Mouse (Mus musculus) testis, adult 2 months (tissue): ENCODE data around the gene Dnajc3. TPM values are rescaled to one million over a fixed set of nuclear protein-coding genes. Genes with fewer than 3 reads are reported as not detected.
"Not testable (repeated sequence)": the region's sequence is repeated elsewhere in the genome, so short reads cannot be mapped to it uniquely, and the experiment has no call there.

Experiments
- H3K27ac ChIP-seq: fragments of 200-500 bp; 2 replicates; pipeline ENCODE4 v1.5.1; 2012; ENCODE audit warnings: low read depth, low read length; ENCODE audit not compliant: control insufficient read depth, insufficient read depth
- H3K27me3 ChIP-seq: fragments of 200-500 bp; 2 replicates; pipeline ENCODE4 v1.6.1; 2012; ENCODE audit warnings: mild to moderate bottlenecking, low read length, moderate library complexity; ENCODE audit not compliant: control insufficient read depth, insufficient read depth
- H3K36me3 ChIP-seq: fragments of 200-500 bp; 2 replicates; pipeline ENCODE4 v1.6.1; 2012; ENCODE audit warnings: mild to moderate bottlenecking, low read length; ENCODE audit not compliant: control insufficient read depth, insufficient read depth
- H3K4me1 ChIP-seq: fragments of 200-500 bp; 2 replicates; pipeline ENCODE4 v1.6.1; 2012; ENCODE audit warnings: low read length; ENCODE audit not compliant: control insufficient read depth, insufficient read depth
- H3K4me3 ChIP-seq: fragments of 200-500 bp; 2 replicates; pipeline ENCODE4 v1.5.1; 2012; ENCODE audit warnings: low read depth, mild to moderate bottlenecking, low read length, moderate library complexity, mixed read lengths; ENCODE audit not compliant: control insufficient read depth
- CTCF ChIP-seq: fragments of 200-500 bp; IDR thresholded peaks from 2 replicates; pipeline ENCODE4 v1.5.1; 2012; ENCODE audit warnings: low read depth, mild to moderate bottlenecking, inconsistent platforms, low read length, moderate library complexity; ENCODE audit not compliant: control insufficient read depth, insufficient read depth, insufficient replicate concordance
- POLR2A ChIP-seq: fragments of 200-500 bp; IDR thresholded peaks from 2 replicates; pipeline ENCODE4 v1.6.1; 2012; ENCODE audit warnings: low read depth, mild to moderate bottlenecking, inconsistent platforms, low read length, moderate library complexity; ENCODE audit not compliant: control insufficient read depth
- polyA plus RNA-seq: library from polyadenylated mRNA; depleted of rRNA; stranded (reverse); fragments of >200 nt; gene quantifications from 2 replicates; pipeline ENCODE4 v1.2.3, GENCODE M21; 2012

Dnajc3 gene
- polyA plus RNA-seq, 1 experiment = 14.9 TPM

DNA sequence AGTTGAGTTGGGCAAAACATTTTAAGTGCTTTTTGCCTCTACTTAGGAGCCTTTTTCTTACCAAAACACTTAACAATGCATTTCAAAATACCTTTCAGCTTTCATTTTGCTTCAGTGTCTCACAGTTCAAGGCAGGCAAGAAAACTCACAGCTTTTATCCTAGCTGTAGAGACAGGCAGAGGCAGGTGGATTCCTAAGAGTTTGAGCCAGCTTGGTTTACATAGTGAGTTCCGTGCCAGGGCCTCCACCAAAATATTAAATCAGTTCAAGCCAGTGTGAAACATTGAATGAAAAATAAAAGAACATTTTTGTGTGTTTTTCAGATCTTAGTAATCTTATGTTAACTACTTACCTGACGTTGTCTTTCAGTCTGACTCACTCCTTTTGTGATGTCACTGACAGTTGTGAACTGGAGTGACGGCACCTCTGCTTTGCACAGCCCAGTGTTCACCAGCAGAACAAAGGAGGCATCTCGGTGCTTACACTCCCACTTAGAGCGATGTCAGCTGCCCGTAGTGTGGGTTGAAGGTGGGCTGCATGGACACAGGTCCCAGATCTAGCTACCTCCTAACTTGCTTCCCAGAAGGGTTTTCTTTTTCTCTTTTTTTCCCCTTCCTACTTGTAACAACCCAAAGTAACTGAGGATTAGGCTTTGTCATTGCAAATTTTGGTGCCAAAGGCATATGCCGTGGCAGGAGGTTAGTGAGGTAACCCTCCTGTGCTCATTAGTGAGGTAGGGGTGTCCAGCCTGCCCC, 42.0 kb downstream of the Dnajc3 start:
- TF ChIP-seq POLR2A (no peak), CTCF (no peak)
- no peak overlapping the region for H3K27ac ChIP-seq
- H3K36me3 ChIP-seq = peaks cover 4% of the 10 kb centered on the region
- H3K4me3 ChIP-seq = no peak overlapping the region
- H3K4me1 ChIP-seq = no peaks in the 10 kb centered on the region
- H3K27me3 ChIP-seq = no peaks in the 10 kb centered on the region

DNA sequence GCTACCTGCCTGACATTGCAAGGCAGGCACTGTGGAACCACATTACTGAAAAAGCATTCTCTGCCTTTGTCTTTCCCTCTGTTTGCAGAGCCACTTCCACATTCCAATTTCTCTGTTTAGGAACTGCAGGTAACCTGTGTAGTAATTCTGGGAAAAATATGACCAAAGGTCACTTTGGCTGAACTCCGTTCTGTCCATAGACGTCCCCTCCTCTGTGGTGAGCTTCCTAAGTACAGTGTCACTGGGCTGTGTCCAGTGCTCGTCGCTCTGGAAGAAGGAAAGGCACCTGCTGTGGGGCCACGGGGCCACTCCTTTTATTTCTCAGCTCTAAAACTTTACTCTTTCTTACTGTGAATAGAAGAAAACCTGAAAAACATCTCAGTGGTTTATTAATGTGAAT, 42.6 kb downstream of the Dnajc3 start:
- Histone ChIP-seq H3K36me3 (peaks cover 4% of the 10 kb centered on the region), H3K27me3 (no peaks in the 10 kb centered on the region), H3K4me1 (no peaks in the 10 kb centered on the region), H3K4me3 (no peak overlapping the region), H3K27ac (no peak overlapping the region)
- TF ChIP-seq CTCF (no peak), POLR2A (no peak)

- H3K27me3 ChIP-seq = no peaks in the 10 kb centered on the region
- TF ChIP-seq CTCF (no peak), POLR2A (no peak)
- H3K27ac ChIP-seq = no peak overlapping the region
- no peaks in the 10 kb centered on the region for H3K4me1 ChIP-seq
- H3K36me3 ChIP-seq = peaks cover 4% of the 10 kb centered on the region
- H3K4me3 ChIP-seq = no peak overlapping the region
Measured at GRCm38 (mm10) chr14:118980890-118981289, 43.1 kb downstream of the Dnajc3 start.

GRCm38 (mm10) chr14:118981711-118982428, 44.1 kb downstream of the Dnajc3 start:
- H3K36me3 ChIP-seq, H3K4me1 ChIP-seq, H3K27ac ChIP-seq, H3K4me3 ChIP-seq, H3K27me3 ChIP-seq: not testable (repeated sequence)

DNA sequence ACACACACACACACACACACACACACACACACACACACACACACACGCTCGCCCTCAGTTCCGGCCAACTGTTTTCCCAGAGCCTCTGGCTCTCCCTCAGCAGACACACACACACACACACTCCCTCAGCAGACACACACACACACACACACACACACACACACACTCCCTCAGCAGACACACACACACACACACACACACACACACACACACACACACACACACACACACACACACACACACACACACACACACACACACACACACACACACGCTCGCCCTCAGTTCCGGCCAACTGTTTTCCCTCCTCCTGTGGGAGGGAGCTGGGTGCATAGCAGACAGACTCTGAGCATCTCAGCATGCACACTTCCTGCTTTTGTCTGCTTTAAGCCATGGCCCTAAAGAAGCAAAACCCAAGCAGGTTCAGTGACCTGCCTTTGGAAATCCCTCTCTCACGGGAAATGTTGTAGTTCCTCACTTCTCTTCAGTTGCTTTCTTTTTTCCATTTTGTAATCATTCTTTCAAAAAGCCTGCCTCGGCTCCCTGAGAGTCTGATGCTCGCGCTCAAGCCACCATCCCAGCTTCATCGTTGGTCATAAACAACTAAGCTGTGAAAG, 44.8 kb downstream of the Dnajc3 start:
- not testable (repeated sequence) for H3K27ac ChIP-seq, H3K4me1 ChIP-seq, H3K4me3 ChIP-seq, H3K36me3 ChIP-seq, H3K27me3 ChIP-seq

- no peak overlapping the region for H3K27ac ChIP-seq
- TF ChIP-seq CTCF = no peak
- no peak for TF ChIP-seq POLR2A
- no peaks in the 10 kb centered on the region; the same call in 1 of the 2 replicates for H3K36me3 ChIP-seq
- H3K4me1 ChIP-seq = no peaks in the 10 kb centered on the region
- H3K4me3 ChIP-seq = no peak overlapping the region
- H3K27me3 ChIP-seq = no peaks in the 10 kb centered on the region
Measured at GRCm38 (mm10) chr14:118983396-118983795, 45.6 kb downstream of the Dnajc3 start.

DNA sequence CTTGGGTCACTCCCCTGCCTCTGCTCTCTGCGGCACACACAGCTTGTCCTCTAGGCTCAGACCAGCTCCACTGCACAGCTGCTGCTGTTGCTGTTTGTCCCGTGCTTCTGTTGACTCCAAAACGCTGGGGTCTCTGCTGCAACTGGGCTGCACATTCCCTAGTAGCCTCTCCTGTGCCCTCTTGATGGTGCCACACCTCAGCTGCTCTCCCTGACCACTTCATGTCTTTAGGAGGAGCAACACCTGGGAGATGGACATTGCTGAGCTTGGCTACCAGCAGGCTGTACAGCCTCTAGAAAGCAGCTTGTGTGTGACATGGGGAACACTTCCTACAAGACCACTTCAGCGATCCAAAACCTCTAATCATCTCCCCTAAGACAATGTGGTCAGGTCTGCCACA, 46.4 kb downstream of the Dnajc3 start:
- Histone ChIP-seq H3K4me1 (no peaks in the 10 kb centered on the region), H3K27ac (no peak overlapping the region), H3K36me3 (no peaks in the 10 kb centered on the region), H3K4me3 (no peak overlapping the region), H3K27me3 (no peaks in the 10 kb centered on the region)
- TF ChIP-seq CTCF (no peak), POLR2A (no peak)
